Mouse (Mus musculus): ENCODE measurements around the gene Pxk.
A peak's percentile ranks its signal among the peaks of the same experiment; 100 is the strongest.

Gene Pxk

DNA sequence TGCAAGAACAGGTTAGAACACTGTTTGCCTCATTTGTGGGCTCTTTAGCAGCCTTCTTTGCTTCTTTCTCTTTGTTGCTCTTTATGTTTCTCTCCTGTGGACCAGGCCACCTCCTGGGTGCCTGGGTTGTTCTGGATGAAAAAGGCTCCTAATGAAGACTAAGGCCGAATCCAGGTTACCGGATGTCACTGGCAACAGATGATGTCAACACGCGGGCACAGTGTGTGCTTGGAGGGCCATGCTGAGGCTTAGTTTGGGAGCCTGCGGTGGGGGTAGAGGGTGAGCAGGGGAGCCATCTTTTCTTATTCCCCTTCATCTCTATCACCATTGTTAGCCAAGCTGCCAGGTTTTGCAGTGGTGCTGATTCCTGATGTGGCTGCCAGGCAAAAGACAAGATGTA, 109.5 kb downstream of the Pxk start:
- no peak for DNase-seq

DNA sequence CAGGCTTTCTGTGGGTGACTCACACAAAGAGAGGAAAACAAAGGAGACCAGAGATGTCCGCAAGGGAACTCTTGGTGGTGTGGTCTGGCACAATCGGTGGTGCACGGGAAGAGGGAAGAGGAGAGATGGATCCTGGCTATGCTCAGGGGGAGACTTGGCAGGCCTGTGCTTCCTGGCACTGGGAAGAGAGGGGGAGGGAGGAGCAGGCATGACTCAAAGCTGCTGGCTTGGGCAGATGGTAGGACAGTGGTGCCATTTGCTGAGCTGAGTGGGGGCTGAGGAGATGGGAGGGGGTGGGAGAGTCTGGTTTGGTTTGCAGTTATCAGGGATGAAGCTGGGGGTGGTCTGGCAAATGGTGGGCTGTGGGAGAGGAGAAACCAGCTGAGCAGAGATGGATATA, 110.9 kb downstream of the Pxk start:
- no peak for DNase-seq

DNA sequence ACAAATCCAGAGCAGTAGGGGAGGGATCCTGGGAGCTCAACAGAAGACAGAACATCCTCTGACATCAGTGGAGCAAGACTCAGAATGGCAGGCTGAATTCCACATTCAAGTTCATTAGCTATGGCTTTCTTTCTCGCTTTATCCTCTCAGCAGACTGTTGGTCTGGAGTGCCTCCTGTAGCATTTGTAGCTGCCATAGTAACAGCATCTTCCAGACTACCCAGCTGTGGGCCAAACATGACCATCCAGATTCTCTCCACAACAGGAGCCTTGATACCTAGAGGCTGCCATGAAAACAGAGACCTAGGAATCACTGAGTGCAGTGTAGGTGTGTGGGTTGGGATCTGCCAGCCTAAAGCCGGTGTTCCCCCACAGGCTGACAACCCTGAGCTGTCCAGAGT, 111.9 kb downstream of the Pxk start:
- no peak for DNase-seq

DNA sequence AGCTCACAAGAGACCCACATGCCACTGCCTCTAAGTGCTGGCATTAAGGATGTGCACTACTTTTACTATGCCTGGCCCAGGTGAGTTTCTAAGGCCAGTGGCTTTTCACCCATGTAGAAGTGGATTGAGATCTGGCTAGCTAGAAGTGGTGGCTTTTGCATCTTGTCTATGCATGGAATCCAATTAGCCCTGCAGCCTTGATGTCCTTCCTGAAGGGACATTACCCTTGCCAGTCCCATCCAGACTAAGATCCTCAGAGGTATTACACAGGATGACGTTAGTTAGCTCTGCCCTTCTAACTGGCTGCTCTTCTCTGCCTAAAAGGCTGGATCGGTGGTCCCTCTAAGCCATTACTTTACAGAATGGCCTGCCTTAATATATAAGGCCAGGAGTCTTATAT, 115.0 kb downstream of the Pxk start:
- no peak for DNase-seq

DNA sequence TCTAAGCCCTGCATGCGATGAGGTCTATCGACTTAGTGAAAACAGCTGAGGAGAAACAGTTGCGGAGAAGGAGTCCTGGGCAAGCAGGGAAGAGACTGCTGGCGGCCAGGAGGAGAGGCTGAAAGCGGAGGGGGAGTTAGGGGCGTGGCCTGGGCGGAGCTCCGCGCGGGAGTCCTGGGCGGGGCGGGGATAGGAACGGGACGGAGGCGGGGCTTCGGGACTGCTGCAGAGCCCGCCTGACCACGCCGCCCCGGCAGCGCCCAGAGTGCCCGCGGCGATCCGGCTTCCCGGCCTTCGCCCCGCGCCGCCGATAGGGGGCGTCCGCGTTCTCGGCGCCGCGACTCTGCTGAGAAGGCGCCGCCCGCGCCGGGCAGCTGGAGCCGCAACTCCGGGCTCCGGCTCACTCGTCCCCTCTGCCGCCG, 115.8 kb downstream of the Pxk start, which contains the start of gene Kctd6:
Gene Kctd6 (plus strand): TSS at position 338 of the 422 bp plus-strand sequence.
- DNase-seq: peak; percentile 98 to 100

Measured in kidney, postnatal 36 days (tissue).